Mouse (Mus musculus): Measurements from ENCODE around the gene Cox6a2.

DNA sequence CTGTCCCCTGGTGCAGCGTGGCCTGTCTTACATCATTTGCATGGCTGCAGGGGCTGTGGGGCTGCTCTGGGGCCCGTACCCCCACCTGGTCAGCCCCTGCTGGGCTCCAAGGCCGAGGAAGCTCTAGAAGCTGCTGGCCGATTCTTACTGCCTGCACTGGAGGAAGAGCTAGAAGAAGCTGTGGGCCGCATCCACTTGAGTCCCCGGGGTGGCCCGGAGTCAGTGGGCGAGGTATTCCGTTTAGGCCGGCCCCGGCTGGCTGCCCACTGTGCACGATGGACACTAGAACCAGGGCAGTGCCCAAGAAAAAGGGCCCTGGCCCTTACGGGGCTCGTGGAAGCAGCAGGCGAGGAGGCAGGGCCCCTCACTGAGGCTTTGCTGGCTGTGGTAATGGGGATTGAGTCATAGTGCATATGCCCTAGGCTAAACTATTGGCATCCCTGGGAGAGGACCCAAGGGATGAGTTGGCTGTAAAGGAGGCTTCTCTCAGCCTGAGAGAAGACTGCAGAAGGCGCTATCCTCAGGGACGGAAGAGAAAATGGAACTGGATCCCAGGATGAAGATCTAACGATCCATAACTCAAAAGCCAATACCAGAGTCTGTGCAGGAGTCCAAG, 38.3 kb upstream of the Cox6a2 start:
- TF ChIP-seq EP300 (IDR thresholded peaks at IDR 0.05; ENCODE audit: low read depth) (no peak), CTCF (IDR thresholded peaks at IDR 0.05; ENCODE audit: low read depth) (no peak)
